Mouse (Mus musculus): Measurements from ENCODE around the gene Gm11444. TPM values are rescaled to one million over a fixed set of nuclear protein-coding genes. Genes with fewer than 3 reads are reported as not detected.

Gene Gm11444
- polyA plus RNA-seq, 1 experiment from 2014 or later: not detected

GRCm38 (mm10) chr11:85839258-85840030 lies 10.7 kb downstream of the Gm11444 start:
- Histone ChIP-seq H3K4me2 (peak overlapping the region; percentile 95), H3K4me1 (peaks cover 42% of the 10 kb centered on the region), H3K9ac (peak overlapping the region; percentile 11; the same call in 1 of the 2 replicates), H3K9me3 (no peaks in the 10 kb centered on the region), H3K36me3 (no peaks in the 10 kb centered on the region), H3K27ac (no peak overlapping the region), H3K27me3 (replicated peaks) (peaks cover 62% of the 10 kb centered on the region), H3K4me3 (replicated peaks) (peak overlapping the region; percentile 60)
- WGBS: 40% methylated on average over 7 of the region's 7 CpGs
- no peak for ATAC-seq (ENCODE audit: insufficient read depth, low FRiP score, low read depth)

- ATAC-seq (ENCODE audit: insufficient read depth, low FRiP score, low read depth): no peak
- 28% methylated on average over 20 of the region's 20 CpGs for WGBS
- Histone ChIP-seq H3K27ac (0 out of 2 replicates have a peak overlapping the region, but pooled peaks have one; percentile 16), H3K4me1 (peaks cover 37% of the 10 kb centered on the region), H3K4me3 (replicated peaks) (peak overlapping the region; percentile 60), H3K9me3 (no peaks in the 10 kb centered on the region), H3K9ac (peak overlapping the region; percentile 16), H3K27me3 (replicated peaks) (peaks cover 66% of the 10 kb centered on the region), H3K4me2 (peak overlapping the region; percentile 95), H3K36me3 (no peaks in the 10 kb centered on the region)
Measured at GRCm38 (mm10) chr11:85838424-85839257, 11.5 kb downstream of the Gm11444 start.

- 0 out of 2 replicates have a peak overlapping the region, but pooled peaks have one; percentile 16 for H3K27ac ChIP-seq
- no peak for ATAC-seq (ENCODE audit: insufficient read depth, low FRiP score, low read depth)
Measured at GRCm38 (mm10) chr11:85837648-85838423, 12.3 kb downstream of the Gm11444 start.

GRCm38 (mm10) chr11:85837291-85837647 lies 12.9 kb downstream of the Gm11444 start:
- no peak for ATAC-seq (ENCODE audit: insufficient read depth, low FRiP score, low read depth)
- Histone ChIP-seq H3K4me2 (peak overlapping the region; percentile 95), H3K4me1 (peaks cover 29% of the 10 kb centered on the region), H3K27ac (peak overlapping the region; percentile 11; the same call in 1 of the 2 replicates), H3K4me3 (replicated peaks) (peak overlapping the region; percentile 60), H3K27me3 (replicated peaks) (peaks cover 69% of the 10 kb centered on the region), H3K9ac (peak overlapping the region; percentile 16; the same call in 1 of the 2 replicates), H3K9me3 (no peaks in the 10 kb centered on the region), H3K36me3 (no peaks in the 10 kb centered on the region)
- 9% methylated on average over 18 of the region's 18 CpGs for WGBS

More at GRCm38 (mm10) chr11:85837648-85838423, 12.3 kb downstream of the Gm11444 start:
- peaks cover 31% of the 10 kb centered on the region for H3K4me1 ChIP-seq
- WGBS: 10% methylated on average over 66 of the region's 67 CpGs
- no peaks in the 10 kb centered on the region for H3K9me3 ChIP-seq
- H3K4me2 ChIP-seq: peak overlapping the region; percentile 95
- no peaks in the 10 kb centered on the region for H3K36me3 ChIP-seq
- peak overlapping the region; percentile 60 for H3K4me3 ChIP-seq (replicated peaks)
- peak overlapping the region; percentile 16 for H3K9ac ChIP-seq
- H3K27me3 ChIP-seq (replicated peaks): peaks cover 66% of the 10 kb centered on the region

GRCm38 (mm10) chr11:85836523-85837290 lies 13.4 kb downstream of the Gm11444 start:
- Histone ChIP-seq H3K4me3 (replicated peaks) (peak overlapping the region; percentile 60), H3K27ac (peak overlapping the region; percentile 27; the same call in 1 of the 2 replicates)

GRCm38 (mm10) chr11:85835753-85836522 lies 14.2 kb downstream of the Gm11444 start:
- Histone ChIP-seq H3K4me3 (replicated peaks) (peak overlapping the region; percentile 60), H3K9me3 (no peaks in the 10 kb centered on the region), H3K27ac (0 out of 2 replicates have a peak overlapping the region, but pooled peaks have one; percentile 27), H3K4me2 (peak overlapping the region; percentile 95), H3K9ac (no peak overlapping the region), H3K27me3 (replicated peaks) (peaks cover 75% of the 10 kb centered on the region), H3K4me1 (peaks cover 27% of the 10 kb centered on the region), H3K36me3 (no peaks in the 10 kb centered on the region)
- WGBS: 27% methylated on average over 16 of the region's 16 CpGs
- ATAC-seq (ENCODE audit: insufficient read depth, low FRiP score, low read depth): no peak

More at GRCm38 (mm10) chr11:85836523-85837290, 13.4 kb downstream of the Gm11444 start:
- H3K9ac ChIP-seq: no peak overlapping the region
- peaks cover 30% of the 10 kb centered on the region for H3K4me1 ChIP-seq
- ATAC-seq (ENCODE audit: insufficient read depth, low FRiP score, low read depth): no peak
- no peaks in the 10 kb centered on the region for H3K36me3 ChIP-seq
- WGBS: 15% methylated on average over 32 of the region's 32 CpGs
- H3K27me3 ChIP-seq (replicated peaks): peaks cover 75% of the 10 kb centered on the region
- H3K9me3 ChIP-seq: no peaks in the 10 kb centered on the region
- peak overlapping the region; percentile 95 for H3K4me2 ChIP-seq

- Histone ChIP-seq H3K4me3 (replicated peaks) (peak overlapping the region; percentile 60), H3K4me1 (peaks cover 29% of the 10 kb centered on the region), H3K9me3 (no peaks in the 10 kb centered on the region), H3K4me2 (peak overlapping the region; percentile 95), H3K27me3 (replicated peaks) (peaks cover 75% of the 10 kb centered on the region), H3K9ac (no peak overlapping the region), H3K27ac (no peak overlapping the region), H3K36me3 (no peaks in the 10 kb centered on the region)
- 36% methylated on average over 9 of the region's 9 CpGs for WGBS
- ATAC-seq (ENCODE audit: insufficient read depth, low FRiP score, low read depth): no peak
Measured at GRCm38 (mm10) chr11:85835001-85835752, 15.0 kb downstream of the Gm11444 start.

GRCm38 (mm10) chr11:85834386-85834931 lies 15.7 kb downstream of the Gm11444 start:
- Histone ChIP-seq H3K4me2 (peak overlapping the region; percentile 95), H3K4me1 (peaks cover 36% of the 10 kb centered on the region), H3K4me3 (replicated peaks) (peak overlapping the region; percentile 60), H3K36me3 (no peaks in the 10 kb centered on the region), H3K9ac (peak overlapping the region; percentile 13; the same call in 1 of the 2 replicates), H3K9me3 (no peaks in the 10 kb centered on the region), H3K27me3 (replicated peaks) (peaks cover 74% of the 10 kb centered on the region), H3K27ac (no peak overlapping the region)
- no peak for ATAC-seq (ENCODE audit: insufficient read depth, low FRiP score, low read depth)
- WGBS: 25% methylated on average over 17 of the region's 17 CpGs

- no peak for ATAC-seq (ENCODE audit: insufficient read depth, low FRiP score, low read depth)
- Histone ChIP-seq H3K27ac (peak overlapping the region; percentile 31; the same call in 1 of the 2 replicates), H3K4me1 (peaks cover 40% of the 10 kb centered on the region), H3K4me3 (replicated peaks) (peak overlapping the region; percentile 60), H3K27me3 (replicated peaks) (peaks cover 77% of the 10 kb centered on the region), H3K9ac (peak overlapping the region; percentile 13; the same call in 1 of the 2 replicates), H3K9me3 (no peaks in the 10 kb centered on the region), H3K4me2 (peak overlapping the region; percentile 95), H3K36me3 (no peaks in the 10 kb centered on the region)
- WGBS: 22% methylated on average over 11 of the region's 11 CpGs
Measured at GRCm38 (mm10) chr11:85833761-85834385, 16.3 kb downstream of the Gm11444 start.
